Mouse (Mus musculus) E14TG2a.4 (cell line): ENCODE measurements at regions not wholly inside any gene's neighbourhood (a gene's known extent, or its start where the extent isn't known, plus 50 kb on each side); places are given as distances from the start of the nearest gene placed in this dataset.

Experiments used
- H3K27me3 ChIP-seq: 2 replicates; pipeline ENCODE4 v1.6.1; 2014; ENCODE audit warnings: low read length, control low read depth; ENCODE audit not compliant: insufficient read depth
- H3K36me3 ChIP-seq: 2 replicates; pipeline ENCODE4 v1.6.1; 2014; ENCODE audit warnings: low read length, control low read depth; ENCODE audit not compliant: insufficient read depth
- H3K4me1 ChIP-seq: replicated peaks from 2 replicates; pipeline ENCODE4 v1.6.1; 2014; ENCODE audit warnings: low read depth, low read length, control low read depth
- H3K4me3 ChIP-seq: replicated peaks from 2 replicates; pipeline ENCODE4 v1.5.1; 2014; ENCODE audit warnings: mild to moderate bottlenecking, low read length
- H3K9me3 ChIP-seq: 2 replicates; pipeline ENCODE4 v1.6.1; 2014; ENCODE audit warnings: low read length, control low read depth
- CTCF ChIP-seq: conservative IDR thresholded peaks from 2 replicates; pipeline ENCODE4 v1.5.1; 2014; ENCODE audit warnings: low read length
- NANOG ChIP-seq: IDR thresholded peaks from 2 replicates; pipeline ENCODE4 v1.6.1; 2014; ENCODE audit warnings: borderline replicate concordance, low read length, mixed read lengths
- POU5F1 ChIP-seq: IDR thresholded peaks from 2 replicates; pipeline ENCODE4 v1.6.1; 2014; ENCODE audit warnings: low read length, borderline replicate concordance

- TF ChIP-seq NANOG, result no peak
- no peak for TF ChIP-seq CTCF
- TF ChIP-seq POU5F1, result no peak
- Histone ChIP-seq H3K27me3 (no peaks in the 10 kb centered on the region), H3K4me1 (no peaks in the 10 kb centered on the region)
Observed at GRCm38 (mm10) chr13:47716265-47716664, 544.8 kb upstream of the Id4 start.

GRCm38 (mm10) chr13:47720645-47721044, 540.4 kb upstream of the Id4 start:
- TF ChIP-seq NANOG (no peak), POU5F1 (no peak), CTCF (no peak)
- no peaks in the 10 kb centered on the region for H3K36me3 ChIP-seq
- no peaks in the 10 kb centered on the region for H3K27me3 ChIP-seq
- H3K4me1 ChIP-seq, result no peaks in the 10 kb centered on the region
- no peaks in the 10 kb centered on the region for H3K9me3 ChIP-seq
- H3K4me3 ChIP-seq, result no peak overlapping the region

More at GRCm38 (mm10) chr13:47716265-47716664, 544.8 kb upstream of the Id4 start:
- no peaks in the 10 kb centered on the region for H3K36me3 ChIP-seq
- H3K9me3 ChIP-seq, result no peaks in the 10 kb centered on the region
- no peak overlapping the region for H3K4me3 ChIP-seq

DNA sequence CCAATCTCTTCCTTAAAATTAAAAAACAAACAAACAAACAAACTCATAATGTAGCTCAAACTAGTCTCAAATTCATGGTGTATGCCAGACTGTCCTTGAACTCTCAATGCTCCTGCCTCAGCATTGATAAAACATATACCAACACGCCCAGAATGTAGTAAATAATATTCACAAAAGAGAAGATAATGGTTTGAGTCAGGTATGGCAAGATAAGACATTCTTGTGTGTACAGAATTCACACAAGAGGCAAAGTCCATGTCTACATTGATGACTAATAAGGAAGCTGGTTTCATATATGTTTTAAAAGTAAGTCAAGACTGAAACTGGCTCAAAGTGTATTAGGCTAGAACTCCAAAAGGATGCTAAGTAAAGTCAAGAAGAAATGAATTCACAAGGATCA, 526.6 kb upstream of the Id4 start:
- H3K36me3 ChIP-seq, result no peaks in the 10 kb centered on the region
- H3K27me3 ChIP-seq, result no peaks in the 10 kb centered on the region
- H3K4me3 ChIP-seq, result no peak overlapping the region
- TF ChIP-seq NANOG (no peak), POU5F1 (no peak), CTCF (no peak)
- no peaks in the 10 kb centered on the region for H3K4me1 ChIP-seq
- H3K9me3 ChIP-seq, result no peaks in the 10 kb centered on the region

DNA sequence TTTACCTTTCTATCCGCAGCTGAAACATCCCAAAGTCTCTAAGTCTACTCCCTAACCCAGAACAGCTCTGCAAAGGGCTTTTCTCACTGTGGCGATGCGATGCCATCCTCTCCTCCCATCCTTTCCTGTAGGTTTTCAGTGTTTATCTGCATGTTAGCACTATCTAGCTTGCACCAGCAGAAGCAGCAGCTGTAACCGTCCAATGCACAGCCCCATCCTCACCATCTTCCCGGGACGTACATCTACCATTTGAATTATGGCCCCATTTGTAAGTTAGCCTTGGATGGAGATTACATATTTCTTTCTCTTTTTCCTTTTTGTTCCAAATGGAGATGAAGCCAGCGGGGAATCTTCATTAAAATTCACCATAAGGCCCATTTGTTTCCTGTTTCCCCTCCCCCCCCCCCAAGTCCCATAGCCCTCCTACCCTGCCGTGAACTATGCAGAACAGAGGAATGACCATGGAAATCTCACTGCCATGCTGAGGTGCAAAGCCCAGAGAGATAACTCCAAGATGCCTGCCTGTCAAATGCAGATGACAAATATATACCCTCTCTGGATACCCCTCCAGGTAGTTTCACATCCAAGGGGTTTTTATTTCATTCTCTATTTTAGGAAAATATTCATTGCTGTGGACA, 525.5 kb upstream of the Id4 start:
- H3K36me3 ChIP-seq, result no peaks in the 10 kb centered on the region
- H3K4me3 ChIP-seq, result no peak overlapping the region
- no peaks in the 10 kb centered on the region for H3K9me3 ChIP-seq
- TF ChIP-seq CTCF, result no peak
- no peak for TF ChIP-seq POU5F1
- no peak for TF ChIP-seq NANOG
- no peaks in the 10 kb centered on the region for H3K4me1 ChIP-seq
- H3K27me3 ChIP-seq, result no peaks in the 10 kb centered on the region

DNA sequence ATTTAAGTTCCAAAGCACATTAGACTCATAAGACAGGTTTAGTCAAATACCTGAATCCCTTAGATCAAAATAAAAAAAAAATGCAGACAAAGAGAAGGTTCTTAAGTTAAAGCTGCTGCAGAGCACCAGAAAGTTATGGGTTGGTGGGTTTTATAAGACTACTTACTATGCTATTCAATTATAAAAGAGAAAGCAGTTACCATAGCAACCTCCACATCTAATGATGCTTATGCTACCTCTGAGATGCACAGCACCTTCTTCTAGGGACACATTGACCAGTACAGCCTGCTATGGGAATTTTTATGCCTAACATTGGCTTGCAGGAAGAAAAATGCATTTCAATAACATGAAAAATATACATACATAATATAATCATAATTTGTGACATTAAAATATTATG, 512.1 kb upstream of the Id4 start:
- peaks cover 14% of the 10 kb centered on the region for H3K4me1 ChIP-seq
- H3K27me3 ChIP-seq, result no peaks in the 10 kb centered on the region
- H3K36me3 ChIP-seq, result no peaks in the 10 kb centered on the region
- H3K9me3 ChIP-seq, result no peaks in the 10 kb centered on the region
- H3K4me3 ChIP-seq, result no peak overlapping the region
- TF ChIP-seq POU5F1 (no peak), CTCF (no peak), NANOG (no peak)

DNA sequence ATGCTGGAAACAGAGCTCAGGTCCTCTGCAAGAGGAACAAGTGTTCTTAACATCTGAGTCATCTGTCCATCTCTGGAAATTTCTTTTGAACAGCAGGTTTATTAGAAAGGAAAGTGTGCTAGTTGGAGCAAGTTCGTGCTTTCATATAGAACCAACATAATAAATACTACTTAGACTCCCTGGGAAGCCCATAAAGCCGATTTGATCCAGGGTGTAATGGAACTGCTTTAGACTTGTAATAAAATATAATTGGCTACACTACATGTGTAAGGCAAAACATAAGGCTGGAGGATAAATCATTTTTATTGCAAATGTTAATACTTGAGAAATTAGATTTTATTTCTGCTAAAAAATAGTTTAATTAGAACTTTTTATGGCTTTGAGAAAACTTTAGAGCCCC, 510.0 kb upstream of the Id4 start:
- no peaks in the 10 kb centered on the region for H3K9me3 ChIP-seq
- H3K27me3 ChIP-seq, result no peaks in the 10 kb centered on the region
- TF ChIP-seq POU5F1 (no peak), CTCF (no peak), NANOG (no peak)
- no peak overlapping the region for H3K4me3 ChIP-seq
- peaks cover 14% of the 10 kb centered on the region for H3K4me1 ChIP-seq
- no peaks in the 10 kb centered on the region for H3K36me3 ChIP-seq

DNA sequence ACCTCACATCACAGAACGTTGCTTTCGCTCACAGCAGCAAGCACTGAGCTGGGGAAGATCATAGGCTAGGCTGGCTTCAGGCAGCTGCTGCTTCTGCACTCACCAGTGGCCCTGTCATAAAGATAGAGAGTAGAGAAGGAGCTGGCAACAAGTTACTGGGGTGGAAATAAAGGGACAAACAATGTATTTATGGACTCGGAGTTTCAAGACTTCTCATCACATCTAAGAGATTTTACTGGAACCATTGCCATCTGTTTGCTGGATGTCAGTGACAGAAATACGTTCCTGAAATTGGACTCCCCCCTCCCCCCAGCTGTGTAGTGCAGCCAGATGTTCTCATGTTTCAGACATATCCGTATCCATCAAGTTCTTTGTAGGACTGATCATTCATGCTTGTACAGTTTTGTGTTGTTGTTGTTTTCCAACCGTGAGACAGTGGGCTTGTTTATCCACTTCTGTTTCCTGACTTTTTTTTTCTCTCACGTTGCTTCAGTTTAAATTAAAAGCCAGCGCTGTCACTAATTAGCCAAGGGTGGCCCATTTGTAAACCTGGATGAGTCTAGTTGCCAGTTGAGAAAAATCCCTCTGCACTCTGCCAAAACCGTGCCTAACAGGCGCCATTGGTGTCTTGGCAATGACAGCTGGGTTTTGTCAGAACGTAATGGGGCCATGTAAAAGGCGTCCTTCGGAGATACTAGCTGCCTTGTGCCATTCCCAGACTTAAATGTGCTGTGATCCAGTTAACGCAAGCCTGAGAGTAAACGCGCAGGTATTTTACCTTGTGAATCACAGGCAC, 496.0 kb upstream of the Id4 start:
- Histone ChIP-seq H3K4me1 (no peaks in the 10 kb centered on the region), H3K36me3 (no peaks in the 10 kb centered on the region), H3K27me3 (no peaks in the 10 kb centered on the region), H3K9me3 (no peaks in the 10 kb centered on the region), H3K4me3 (no peak overlapping the region)
- TF ChIP-seq CTCF (no peak), NANOG (no peak), POU5F1 (no peak)

- Histone ChIP-seq H3K36me3 (no peaks in the 10 kb centered on the region), H3K4me1 (peaks cover 9% of the 10 kb centered on the region), H3K27me3 (0 out of 2 replicates have a peak, but pooled peaks cover 4% of the 10 kb centered on the region), H3K9me3 (no peaks in the 10 kb centered on the region), H3K4me3 (no peak overlapping the region)
- TF ChIP-seq CTCF (no peak), POU5F1 (no peak), NANOG (no peak)
Observed at GRCm38 (mm10) chr13:47768963-47769527, 492.0 kb upstream of the Id4 start.
